Mouse (Mus musculus): ENCODE measurements around the gene Tyms.
"Not testable (repeated sequence)": the region's sequence is repeated elsewhere in the genome, so short reads cannot be mapped to it uniquely, and the experiment has no call there.

Gene Tyms

GRCm38 (mm10) chr5:30098260-30098659, 24.8 kb upstream of the Tyms start:
- no peak for DNase-seq

- DNase-seq: no peak
Observed at GRCm38 (mm10) chr5:30095731-30096130, 22.3 kb upstream of the Tyms start.

GRCm38 (mm10) chr5:30094399-30094798, 21.0 kb upstream of the Tyms start:
- no peak for DNase-seq

GRCm38 (mm10) chr5:30092701-30093100, 19.3 kb upstream of the Tyms start:
- DNase-seq: no peak

- DNase-seq: no peak
Observed at GRCm38 (mm10) chr5:30072377-30072776, 1.0 kb downstream of the Tyms start.

GRCm38 (mm10) chr5:30071677-30072076, 1.7 kb downstream of the Tyms start:
- no peak for DNase-seq

GRCm38 (mm10) chr5:30067726-30068125, 5.7 kb downstream of the Tyms start:
- no peak for DNase-seq

- DNase-seq: not testable (repeated sequence)
Observed at GRCm38 (mm10) chr5:30059607-30060006, 13.8 kb downstream of the Tyms start.

GRCm38 (mm10) chr5:30058216-30058731, 15.1 kb downstream of the Tyms start:
- no peak for DNase-seq

GRCm38 (mm10) chr5:30039841-30040240, 33.6 kb downstream of the Tyms start:
- DNase-seq: not testable (repeated sequence)

- not testable (repeated sequence) for DNase-seq
Observed at GRCm38 (mm10) chr5:30039324-30039723, 34.1 kb downstream of the Tyms start.

- DNase-seq: not testable (repeated sequence)
Observed at GRCm38 (mm10) chr5:30037111-30037510, 36.3 kb downstream of the Tyms start.

GRCm38 (mm10) chr5:30035862-30036261, 37.6 kb downstream of the Tyms start:
- not testable (repeated sequence) for DNase-seq

GRCm38 (mm10) chr5:30014580-30014979, 58.8 kb downstream of the Tyms start:
- DNase-seq: peak; percentile 17

- peak; percentile 93 for DNase-seq
Observed at GRCm38 (mm10) chr5:30012726-30013503, 60.5 kb downstream of the Tyms start, which contains the start of gene Il6. Gene Il6 (plus strand): TSS chr5:30013114.
